Mouse (Mus musculus) olfactory bulb, adult 2 months (tissue): ENCODE data around the gene Serpina3k.
"Not testable (repeated sequence)": the region's sequence is repeated elsewhere in the genome, so short reads cannot be mapped to it uniquely, and the experiment has no call there.

Experiments
- CTCF ChIP-seq: fragments of 200-500 bp; IDR thresholded peaks from 2 replicates; pipeline ENCODE4 v1.5.1; 2012; ENCODE audit warnings: low read depth, mild to moderate bottlenecking, low read length, moderate library complexity; ENCODE audit not compliant: insufficient read depth
- POLR2A ChIP-seq: fragments of 200-500 bp; IDR thresholded peaks from 2 replicates; pipeline ENCODE4 v1.6.1; 2012; ENCODE audit warnings: mild to moderate bottlenecking, low read depth, low read length, moderate library complexity; ENCODE audit not compliant: insufficient read depth

GRCm38 (mm10) chr12:104385987-104386386 is 47.7 kb downstream of the Serpina3k start:
- not testable (repeated sequence) for TF ChIP-seq POLR2A, CTCF
